Mouse (Mus musculus) left cerebral cortex, postnatal 10 days (tissue): ENCODE results near the gene Flt1. TPM values are rescaled to one million over a fixed set of nuclear protein-coding genes. Genes with fewer than 3 reads are reported as not detected.

ENCODE experiments used
- DNase-seq, 2 experiments: peaks; one replicate each; pipeline ENCODE4 v3.0.0; 2021 to 2022; ENCODE audit warnings: low spot score in 2 of 2, mixed read lengths in 1 of 2; ENCODE audit errors: extremely low spot score in 1 of 2
- intact Hi-C: fragments of 180-260 bp; cut with DNase I; formaldehyde crosslinking; loops from one replicate; pipeline ENCODE4 v1.15.1; 2025
- total RNA-seq, 2 experiments: library from RNA; stranded (reverse); gene quantifications; 2 replicates each; pipeline ENCODE4 v1.2.3; 2021

The Flt1 gene
- total RNA-seq, 2 experiments from 2014 or later = 23.5 to 24.7 TPM

- no peak for DNase-seq
- intact Hi-C loops = loop anchor here (10.0 kb wide), 1 partner anchor 117 kb away; no protein-coding TSS in a partner anchor
Observed at GRCm38 (mm10) chr5:147727481-147727880, 1.7 kb upstream of the Flt1 start.

- no peak for DNase-seq
- intact Hi-C loops = loop anchor here (10.0 kb wide), 1 partner anchor 118 kb away; no protein-coding TSS in a partner anchor
Observed at GRCm38 (mm10) chr5:147726701-147727393, 1.0 kb upstream of the Flt1 start.

- intact Hi-C loops = loop anchor here (10.0 kb wide), 1 partner anchor 120 kb away; no protein-coding TSS in a partner anchor
- peak in 1 of 2 experiments; percentile 76 for DNase-seq
Observed at GRCm38 (mm10) chr5:147724945-147725830, 623 bp downstream of the Flt1 start.

- intact Hi-C loops = loop anchor here (10.0 kb wide), 1 partner anchor 120 kb away; no protein-coding TSS in a partner anchor
Observed at GRCm38 (mm10) chr5:147724391-147724790, 1.4 kb downstream of the Flt1 start.

GRCm38 (mm10) chr5:147723811-147724210, 2.0 kb downstream of the Flt1 start:
- intact Hi-C loops = loop anchor here (10.0 kb wide), 1 partner anchor 121 kb away; no protein-coding TSS in a partner anchor
- no peak for DNase-seq

More at GRCm38 (mm10) chr5:147724391-147724790, 1.4 kb downstream of the Flt1 start:
- DNase-seq = no peak

- no peak for DNase-seq
- intact Hi-C loops = loop anchor here (10.0 kb wide), 1 partner anchor 123 kb away; no protein-coding TSS in a partner anchor
Observed at GRCm38 (mm10) chr5:147721438-147721837, 4.4 kb downstream of the Flt1 start.

- no peak for DNase-seq
- intact Hi-C loops = no loop called here
Observed at GRCm38 (mm10) chr5:147718335-147718734, 7.5 kb downstream of the Flt1 start.

- intact Hi-C loops = no loop called here
- DNase-seq = no peak
Observed at GRCm38 (mm10) chr5:147716697-147717217, 9.1 kb downstream of the Flt1 start.

- intact Hi-C loops = no loop called here
- DNase-seq = no peak
Observed at GRCm38 (mm10) chr5:147716276-147716675, 9.5 kb downstream of the Flt1 start.

- intact Hi-C loops = no loop called here
- DNase-seq = peak in 1 of 2 experiments; percentile 31
Observed at GRCm38 (mm10) chr5:147715391-147715790, 10.4 kb downstream of the Flt1 start.

GRCm38 (mm10) chr5:147708500-147708899, 17.3 kb downstream of the Flt1 start:
- intact Hi-C loops = no loop called here
- DNase-seq = no peak

GRCm38 (mm10) chr5:147707479-147707878, 18.3 kb downstream of the Flt1 start:
- intact Hi-C loops = no loop called here

GRCm38 (mm10) chr5:147704890-147705289, 20.9 kb downstream of the Flt1 start:
- intact Hi-C loops = no loop called here
- DNase-seq = no peak

More at GRCm38 (mm10) chr5:147707479-147707878, 18.3 kb downstream of the Flt1 start:
- no peak for DNase-seq

- intact Hi-C loops = no loop called here
- DNase-seq = no peak
Observed at GRCm38 (mm10) chr5:147702423-147702822, 23.4 kb downstream of the Flt1 start.

GRCm38 (mm10) chr5:147701024-147701423, 24.8 kb downstream of the Flt1 start:
- DNase-seq = no peak
- intact Hi-C loops = no loop called here

GRCm38 (mm10) chr5:147698044-147698443, 27.8 kb downstream of the Flt1 start:
- intact Hi-C loops = no loop called here
- no peak for DNase-seq

- no peak for DNase-seq
- intact Hi-C loops = no loop called here
Observed at GRCm38 (mm10) chr5:147697165-147697564, 28.6 kb downstream of the Flt1 start.

- no peak for DNase-seq
- intact Hi-C loops = no loop called here
Observed at GRCm38 (mm10) chr5:147692622-147693021, 33.2 kb downstream of the Flt1 start.

GRCm38 (mm10) chr5:147683707-147684323, 42.0 kb downstream of the Flt1 start:
- no peak for DNase-seq
- intact Hi-C loops = no loop called here
